Mouse (Mus musculus): ENCODE measurements around the gene Prkaa2. TPM values are rescaled to one million over a fixed set of nuclear protein-coding genes. Genes with fewer than 3 reads are reported as not detected.

Prkaa2 gene
- polyA plus RNA-seq, 1 experiment from 2014 or later, result 1.2 TPM

- DNase-seq (no peak), ATAC-seq (ENCODE audit: insufficient read depth) (no peak)
- Histone ChIP-seq H3K4me3 (ENCODE audit: low read depth, low read length) (peak overlapping the region; percentile 63), H3K9me3 (ENCODE audit: low read depth, low read length) (no peaks in the 10 kb centered on the region), H3K4me1 (ENCODE audit: insufficient read depth) (no peaks in the 10 kb centered on the region), H3K4me2 (peak overlapping the region; percentile 96), H3K9ac (no peak overlapping the region; the same call in 1 of the 2 replicates), H3K27ac (ENCODE audit: low read depth) (no peak overlapping the region), H3K36me3 (ENCODE audit: insufficient read depth) (no peaks in the 10 kb centered on the region), H3K27me3 (ENCODE audit: insufficient read depth, low read length) (peaks cover 7% of the 10 kb centered on the region; the same call in 1 of the 2 replicates)
- no peak for TF ChIP-seq CTCF (IDR thresholded peaks at IDR 0.05; ENCODE audit: low read depth)
- WGBS, result 25% methylated on average over 5 of the region's 5 CpGs
Measured at GRCm38 (mm10) chr4:105108641-105109198, 970 bp downstream of the Prkaa2 start.

DNA sequence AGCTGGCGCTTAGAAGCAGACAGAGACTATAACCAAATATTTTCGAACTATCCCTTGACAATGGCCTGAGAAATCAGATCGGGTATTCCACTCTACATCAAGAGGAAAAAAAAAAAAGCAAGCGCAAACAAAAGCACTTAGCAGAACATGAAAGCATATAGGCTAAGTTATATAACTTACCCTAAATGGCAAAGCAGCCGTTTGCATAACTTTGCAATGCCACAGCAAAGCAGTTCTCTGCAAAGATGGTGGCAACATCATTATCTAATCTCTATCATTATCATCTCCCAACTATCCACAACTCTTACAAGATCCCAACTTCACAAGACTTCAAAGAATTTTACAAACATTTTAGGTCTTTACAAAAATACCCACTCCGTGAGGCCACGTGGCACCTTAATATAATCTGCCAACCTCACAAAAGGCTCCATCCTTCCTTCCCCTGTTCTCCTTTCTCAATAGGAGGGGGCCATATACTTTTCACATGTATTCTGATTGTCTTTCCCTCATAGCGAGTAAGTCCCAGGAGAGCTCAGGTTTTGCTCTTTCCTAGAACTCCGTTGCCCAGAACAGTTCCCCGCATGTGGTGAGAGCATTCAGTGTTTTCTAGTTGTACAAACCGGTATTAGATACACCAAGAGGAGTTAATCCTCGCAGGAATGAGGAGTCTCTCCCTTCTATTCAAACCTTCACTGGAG lies 1.6 kb downstream of the Prkaa2 start:
- ATAC-seq (ENCODE audit: insufficient read depth), result no peak

DNA sequence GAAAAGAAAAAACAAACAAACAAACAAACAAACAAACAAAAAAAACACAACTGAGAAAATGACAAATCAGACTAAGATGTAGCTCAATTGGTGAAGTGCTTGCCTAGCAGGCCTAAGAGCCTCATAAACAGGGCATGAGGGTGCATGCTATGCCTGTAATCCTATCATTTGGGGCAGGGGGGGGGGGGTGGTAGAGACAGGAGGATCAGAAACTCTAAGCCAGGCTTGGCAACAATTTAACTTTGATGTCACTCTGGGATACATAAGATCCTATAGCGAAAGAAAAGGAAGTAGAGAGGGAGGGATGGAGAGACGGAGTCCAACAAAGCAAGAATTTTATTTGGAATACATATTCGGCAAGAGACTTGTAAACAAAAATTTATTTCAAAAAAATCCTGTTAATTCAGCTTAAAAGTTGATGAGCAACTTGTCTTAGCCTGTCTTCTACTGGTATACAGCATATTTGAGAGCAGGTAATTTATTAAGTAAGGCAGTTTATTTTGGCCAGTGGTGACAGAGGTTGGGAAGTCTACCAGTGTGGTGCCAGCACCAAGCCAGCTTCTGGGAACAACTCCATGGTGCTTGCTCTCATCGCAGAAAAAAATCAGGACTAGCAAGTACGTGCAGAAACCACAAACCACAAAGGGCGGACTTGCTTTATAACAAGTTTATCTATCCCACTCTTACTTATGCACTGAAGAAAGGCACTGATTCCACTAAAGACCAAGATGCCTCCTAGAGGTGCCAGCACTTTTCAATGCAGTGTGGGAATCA lies 5.4 kb downstream of the Prkaa2 start:
- no peak for TF ChIP-seq CTCF (IDR thresholded peaks at IDR 0.05; ENCODE audit: low read depth)
- H3K4me2 ChIP-seq, result no peak overlapping the region
- no peak overlapping the region for H3K27ac ChIP-seq (ENCODE audit: low read depth)
- no peaks in the 10 kb centered on the region for H3K4me1 ChIP-seq (ENCODE audit: insufficient read depth)
- no peaks in the 10 kb centered on the region for H3K36me3 ChIP-seq (ENCODE audit: insufficient read depth)
- ATAC-seq (ENCODE audit: insufficient read depth) (no peak), DNase-seq (no peak)
- WGBS, result 79% methylated on average over 6 of the region's 6 CpGs
- H3K4me3 ChIP-seq (ENCODE audit: low read depth, low read length), result no peak overlapping the region
- H3K9ac ChIP-seq, result no peak overlapping the region
- H3K27me3 ChIP-seq (ENCODE audit: insufficient read depth, low read length), result peaks cover 5% of the 10 kb centered on the region; the same call in 1 of the 2 replicates
- no peaks in the 10 kb centered on the region for H3K9me3 ChIP-seq (ENCODE audit: low read depth, low read length)

More for the DNA sequence above, 1.6 kb downstream of the Prkaa2 start:
- TF ChIP-seq CTCF (IDR thresholded peaks at IDR 0.05; ENCODE audit: low read depth), result no peak
- Histone ChIP-seq H3K27me3 (ENCODE audit: insufficient read depth, low read length) (peaks cover 7% of the 10 kb centered on the region; the same call in 1 of the 2 replicates), H3K4me2 (no peak overlapping the region), H3K4me3 (ENCODE audit: low read depth, low read length) (no peak overlapping the region), H3K27ac (ENCODE audit: low read depth) (no peak overlapping the region), H3K9ac (no peak overlapping the region), H3K9me3 (ENCODE audit: low read depth, low read length) (no peaks in the 10 kb centered on the region), H3K4me1 (ENCODE audit: insufficient read depth) (no peaks in the 10 kb centered on the region), H3K36me3 (ENCODE audit: insufficient read depth) (no peaks in the 10 kb centered on the region)
- 56% methylated on average over 12 of the region's 12 CpGs for WGBS
- no peak for DNase-seq

DNA sequence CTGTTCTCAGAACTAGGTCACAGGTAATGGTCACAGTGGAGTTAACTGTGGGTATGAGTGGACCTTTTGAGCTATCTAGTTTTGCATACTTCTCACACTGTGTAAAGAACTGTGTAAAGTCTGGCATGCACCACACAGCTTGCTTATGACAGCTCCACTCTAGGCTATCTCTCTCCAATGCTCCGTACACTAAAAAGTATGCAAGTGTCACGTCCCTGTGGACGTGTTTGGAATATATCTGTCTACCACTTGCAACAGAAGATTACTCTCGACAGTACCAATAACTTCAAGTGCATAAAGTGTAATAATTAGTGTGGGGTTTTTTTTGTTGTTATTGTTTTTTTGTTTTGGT lies 8.4 kb downstream of the Prkaa2 start:
- H3K4me2 ChIP-seq, result no peak overlapping the region
- ATAC-seq (ENCODE audit: insufficient read depth), result no peak
- no peaks in the 10 kb centered on the region for H3K27me3 ChIP-seq (ENCODE audit: insufficient read depth, low read length)
- 47% methylated on average over 4 of the region's 4 CpGs for WGBS
- DNase-seq, result no peak
- no peaks in the 10 kb centered on the region for H3K36me3 ChIP-seq (ENCODE audit: insufficient read depth)
- H3K4me3 ChIP-seq (ENCODE audit: low read depth, low read length), result no peak overlapping the region
- no peak overlapping the region for H3K9ac ChIP-seq
- no peaks in the 10 kb centered on the region for H3K4me1 ChIP-seq (ENCODE audit: insufficient read depth)
- no peaks in the 10 kb centered on the region for H3K9me3 ChIP-seq (ENCODE audit: low read depth, low read length)
- no peak for TF ChIP-seq CTCF (IDR thresholded peaks at IDR 0.05; ENCODE audit: low read depth)
- H3K27ac ChIP-seq (ENCODE audit: low read depth), result no peak overlapping the region

GRCm38 (mm10) chr4:105100508-105101336 lies 9.0 kb downstream of the Prkaa2 start:
- DNase-seq (peak; percentile 40), ATAC-seq (ENCODE audit: insufficient read depth) (no peak; the same call in 1 of the 2 replicates)
- TF ChIP-seq CTCF (IDR thresholded peaks at IDR 0.05; ENCODE audit: low read depth), result no peak
- no peaks in the 10 kb centered on the region for H3K4me1 ChIP-seq (ENCODE audit: insufficient read depth)
- 0 out of 2 replicates have a peak overlapping the region, but pooled peaks have one; percentile 9 for H3K27ac ChIP-seq (ENCODE audit: low read depth)
- H3K4me3 ChIP-seq (ENCODE audit: low read depth, low read length), result no peak overlapping the region
- H3K27me3 ChIP-seq (ENCODE audit: insufficient read depth, low read length), result no peaks in the 10 kb centered on the region
- no peaks in the 10 kb centered on the region for H3K9me3 ChIP-seq (ENCODE audit: low read depth, low read length)
- no peak overlapping the region for H3K4me2 ChIP-seq
- WGBS, result 41% methylated on average over 5 of the region's 5 CpGs
- H3K36me3 ChIP-seq (ENCODE audit: insufficient read depth), result no peaks in the 10 kb centered on the region
- no peak overlapping the region for H3K9ac ChIP-seq

DNA sequence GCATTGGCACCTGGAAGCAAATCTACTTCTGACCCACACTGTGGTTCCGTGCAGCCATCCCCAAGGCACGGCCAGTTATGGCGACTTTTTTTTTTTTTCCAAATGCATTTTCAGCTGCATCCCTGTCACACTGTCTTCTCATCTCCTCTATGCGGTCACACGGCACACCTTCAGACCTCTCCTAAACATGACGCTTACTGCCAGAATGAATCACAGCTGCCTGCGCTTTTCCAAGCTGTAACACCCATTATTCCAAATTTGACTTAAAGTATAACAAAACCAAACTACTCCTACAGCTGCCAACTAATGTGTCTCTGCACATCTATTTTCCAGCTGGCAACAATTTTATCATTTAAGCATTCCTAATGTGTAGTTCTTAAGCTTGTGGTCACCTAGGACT lies 11.0 kb downstream of the Prkaa2 start:
- Histone ChIP-seq H3K27ac (ENCODE audit: low read depth) (no peak overlapping the region), H3K4me3 (ENCODE audit: low read depth, low read length) (no peak overlapping the region), H3K27me3 (ENCODE audit: insufficient read depth, low read length) (no peaks in the 10 kb centered on the region), H3K9ac (no peak overlapping the region), H3K4me2 (no peak overlapping the region), H3K36me3 (ENCODE audit: insufficient read depth) (no peaks in the 10 kb centered on the region), H3K4me1 (ENCODE audit: insufficient read depth) (no peaks in the 10 kb centered on the region), H3K9me3 (ENCODE audit: low read depth, low read length) (no peaks in the 10 kb centered on the region)
- TF ChIP-seq CTCF (IDR thresholded peaks at IDR 0.05; ENCODE audit: low read depth), result no peak
- no peak for DNase-seq
- 78% methylated on average over 7 of the region's 7 CpGs for WGBS
- no peak for ATAC-seq (ENCODE audit: insufficient read depth)
